Mouse (Mus musculus) right cerebral cortex, postnatal 36 days (tissue): ENCODE results near the gene Mpp4.

Experiments used
- DNase-seq, 2 experiments: peaks; one replicate each; pipeline ENCODE4 v3.0.0; 2022; ENCODE audit warnings: low spot score in 2 of 2, mixed read lengths in 1 of 2

Gene Mpp4

DNA sequence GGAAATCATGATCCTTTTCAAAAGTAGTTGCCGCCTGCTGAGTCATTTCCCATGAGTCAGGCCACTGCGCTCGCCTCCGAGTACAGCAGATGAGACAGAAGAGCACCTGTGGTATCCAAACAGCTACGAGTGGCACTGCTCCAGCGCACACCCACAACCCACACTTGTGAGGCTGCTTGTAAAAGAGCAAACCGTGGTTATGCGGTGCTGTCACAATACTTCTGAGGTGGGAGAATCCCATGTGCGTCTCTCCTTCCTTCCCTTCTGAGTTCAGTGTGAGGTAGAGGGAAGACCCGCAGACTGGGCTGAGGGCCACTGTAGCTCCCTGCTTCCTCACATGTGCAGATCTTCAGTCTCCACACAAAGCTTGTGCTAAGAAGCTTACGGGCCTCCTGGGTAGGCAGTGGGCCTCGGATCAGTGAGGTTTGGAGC lies at the start of gene Mpp4:
Gene Mpp4 (minus strand): TSS at position 360 of the 432 bp plus-strand sequence.
- DNase-seq, result peak; percentile 80 to 82

DNA sequence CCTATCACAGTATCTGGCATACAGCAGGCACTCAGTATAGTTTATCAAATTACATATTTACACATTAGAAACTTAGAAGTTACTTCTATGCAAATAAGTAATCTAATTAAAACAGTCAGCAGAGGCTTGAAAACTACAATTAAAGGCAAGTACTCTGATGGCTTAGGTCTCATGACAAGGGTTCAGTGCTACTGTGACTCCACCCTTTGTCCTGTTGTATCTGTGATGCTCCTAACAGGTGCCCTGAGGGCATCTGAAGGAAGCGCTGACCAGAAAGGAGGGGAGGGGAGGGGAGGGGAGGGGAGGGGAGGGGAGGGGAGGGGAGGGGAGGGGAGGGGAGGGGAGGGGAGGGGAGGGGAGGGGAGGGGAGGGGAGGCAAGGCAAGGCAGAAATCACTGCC lies 49.8 kb upstream of the Mpp4 start:
- DNase-seq, result no peak

DNA sequence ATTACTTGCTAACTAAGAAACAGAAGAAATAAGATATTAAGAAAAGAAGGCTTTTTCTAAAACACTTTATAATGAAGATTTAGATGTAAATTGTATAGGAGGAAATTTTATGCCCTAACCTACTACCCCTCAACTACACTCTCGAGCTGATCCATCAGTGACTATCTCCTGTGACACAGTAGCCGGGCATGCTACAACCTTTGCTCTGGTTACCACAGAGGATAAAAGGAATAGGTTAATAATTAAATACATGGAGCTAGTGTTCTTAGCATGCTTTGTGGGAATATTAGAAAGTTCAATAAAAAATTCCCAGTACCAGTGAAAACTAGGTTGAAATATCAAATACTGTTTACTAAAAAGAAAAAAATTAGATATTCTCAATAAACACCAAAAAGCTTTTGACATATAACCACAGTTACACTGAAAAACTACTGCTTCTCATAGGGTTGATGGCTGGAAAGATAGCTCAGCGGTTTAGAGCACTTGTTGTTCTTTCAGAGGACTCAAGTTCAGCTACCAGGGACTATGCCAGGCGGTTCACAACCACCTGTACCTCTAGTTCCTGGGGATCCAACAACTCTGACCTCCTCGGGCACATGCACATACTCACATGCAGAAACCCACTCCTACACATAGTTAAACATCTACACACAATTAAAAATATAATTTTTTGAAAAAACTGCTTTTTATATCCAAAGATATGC lies 49.0 kb upstream of the Mpp4 start:
- no peak for DNase-seq

DNA sequence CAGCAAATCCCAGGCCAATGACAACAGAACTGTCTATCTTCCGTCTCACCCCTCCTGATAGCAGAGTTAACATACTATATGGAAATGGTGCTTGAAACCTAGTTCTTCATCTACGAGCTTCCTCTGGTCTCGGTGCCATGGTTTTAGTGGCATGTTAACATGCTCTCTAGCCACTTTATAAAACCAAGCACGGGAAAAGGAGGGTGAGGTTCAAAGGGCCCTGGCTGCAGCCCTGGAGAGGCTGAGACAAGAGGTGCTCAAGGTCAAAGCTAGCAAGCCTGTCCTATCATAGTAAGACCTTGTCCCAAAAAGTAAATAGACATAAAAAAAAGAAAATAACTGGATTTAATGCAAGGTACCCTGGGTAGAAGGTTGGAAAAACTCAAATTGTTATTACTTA lies 48.5 kb upstream of the Mpp4 start:
- DNase-seq, result no peak

DNA sequence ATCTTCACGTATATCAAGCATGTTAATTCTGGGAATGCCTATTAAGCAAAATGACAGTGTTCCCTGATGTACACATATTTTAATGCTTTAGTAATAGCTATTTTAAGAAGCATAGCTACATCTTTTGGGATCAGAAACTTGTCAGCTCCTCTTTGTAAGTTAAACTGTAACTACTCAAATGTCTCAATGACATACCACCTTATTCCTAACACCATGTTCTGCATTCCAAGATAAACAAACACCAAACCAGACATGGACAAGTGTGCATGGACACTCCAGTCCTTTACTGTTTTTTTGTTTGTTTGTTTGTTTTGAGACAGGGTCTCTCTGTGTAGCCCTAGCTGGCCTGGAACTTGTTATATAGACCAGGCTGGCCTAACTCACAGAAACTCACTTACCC lies 45.1 kb upstream of the Mpp4 start:
- no peak for DNase-seq

DNA sequence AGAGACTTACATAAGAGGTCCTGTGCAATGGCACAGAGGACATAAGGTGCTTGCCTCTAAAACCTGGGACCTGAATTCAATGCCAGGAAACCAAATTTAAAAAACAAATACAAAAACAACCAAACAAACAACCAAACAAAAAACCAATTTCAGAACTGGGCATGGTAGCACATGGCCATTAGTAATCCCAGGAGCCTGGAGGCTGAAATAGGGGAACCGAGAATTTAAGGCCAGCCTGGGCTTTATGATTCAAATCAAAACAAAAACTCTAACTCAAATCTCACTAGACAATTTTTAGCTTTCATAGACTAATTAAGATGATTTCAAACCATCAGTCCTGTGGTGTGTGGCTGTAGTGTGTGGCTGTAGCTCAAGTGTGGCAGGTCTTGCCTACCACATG lies 41.3 kb upstream of the Mpp4 start:
- no peak for DNase-seq

DNA sequence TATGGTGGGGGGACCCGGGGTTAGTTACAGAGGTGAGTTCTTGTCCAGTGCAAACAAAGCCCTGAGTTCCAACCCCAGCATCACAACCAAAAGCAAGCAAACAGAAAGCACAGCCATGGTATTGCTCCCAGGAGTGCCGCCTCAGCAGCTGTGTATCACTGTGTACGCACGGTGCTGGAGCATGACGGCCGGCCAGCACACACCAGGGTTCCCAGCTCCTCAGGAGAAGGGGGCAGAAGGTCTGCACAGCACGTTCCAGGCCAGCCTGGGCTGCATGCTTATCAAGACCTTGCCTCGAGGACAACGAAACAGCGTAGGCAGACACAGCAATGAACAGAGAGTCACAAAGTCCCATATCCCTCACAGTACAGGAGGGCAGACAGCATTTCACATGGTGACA lies 39.2 kb upstream of the Mpp4 start:
- DNase-seq, result no peak

DNA sequence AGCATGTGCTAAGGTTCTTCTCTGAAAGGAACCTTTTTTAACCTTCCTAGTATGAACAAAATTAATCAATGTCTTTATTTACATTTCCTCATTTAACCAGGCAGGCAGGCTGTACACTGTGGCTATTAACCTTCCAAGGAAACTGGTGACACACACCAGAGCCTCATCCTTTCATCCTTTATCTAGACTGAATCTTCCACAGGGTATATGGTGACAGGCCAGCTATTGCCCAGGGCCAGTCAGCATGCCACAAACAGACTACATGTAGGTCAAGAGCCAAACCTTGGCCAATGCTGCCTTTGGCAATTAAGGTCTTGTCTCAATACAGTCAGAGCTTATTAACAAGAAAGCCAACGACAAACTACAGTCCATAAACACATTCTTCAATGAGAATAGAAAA lies 38.4 kb upstream of the Mpp4 start:
- DNase-seq, result no peak

DNA sequence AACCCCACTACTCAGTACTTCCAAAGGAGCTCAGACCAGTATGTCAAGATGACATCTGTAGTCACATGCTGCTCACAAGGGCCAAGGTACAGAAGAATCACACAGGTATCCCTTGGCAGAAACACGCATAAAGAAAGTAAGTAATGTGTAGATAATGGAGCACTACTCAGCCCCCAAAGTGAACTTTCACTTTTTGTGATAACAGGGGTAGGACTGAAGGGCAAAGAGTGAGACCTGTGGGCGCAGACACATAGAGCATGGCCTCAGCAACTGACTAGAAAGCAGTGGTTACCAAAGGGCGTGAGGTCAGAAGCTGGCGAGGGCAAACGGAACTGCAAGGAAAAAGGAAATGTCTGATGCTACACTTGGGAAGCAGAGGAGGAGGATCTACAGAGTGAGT lies 37.8 kb upstream of the Mpp4 start:
- no peak for DNase-seq

DNA sequence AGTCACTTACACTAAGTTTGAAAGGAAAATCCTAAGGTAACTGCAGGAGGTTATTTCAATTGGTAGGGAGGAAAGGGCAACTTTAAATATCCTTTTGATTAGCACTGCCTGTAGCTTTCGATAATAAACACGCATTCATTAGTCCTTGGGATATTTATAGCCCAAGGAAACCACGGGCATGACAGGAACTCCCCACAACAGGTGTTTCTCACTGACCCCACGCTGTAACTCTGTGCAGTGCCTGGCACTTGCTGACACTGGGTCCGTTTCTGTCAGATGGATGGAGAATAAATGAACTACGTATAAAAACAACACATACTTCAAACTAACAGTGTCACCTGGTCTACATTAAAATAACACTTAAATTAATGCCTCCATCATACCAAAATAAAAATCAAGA lies 31.8 kb upstream of the Mpp4 start:
- DNase-seq, result no peak

DNA sequence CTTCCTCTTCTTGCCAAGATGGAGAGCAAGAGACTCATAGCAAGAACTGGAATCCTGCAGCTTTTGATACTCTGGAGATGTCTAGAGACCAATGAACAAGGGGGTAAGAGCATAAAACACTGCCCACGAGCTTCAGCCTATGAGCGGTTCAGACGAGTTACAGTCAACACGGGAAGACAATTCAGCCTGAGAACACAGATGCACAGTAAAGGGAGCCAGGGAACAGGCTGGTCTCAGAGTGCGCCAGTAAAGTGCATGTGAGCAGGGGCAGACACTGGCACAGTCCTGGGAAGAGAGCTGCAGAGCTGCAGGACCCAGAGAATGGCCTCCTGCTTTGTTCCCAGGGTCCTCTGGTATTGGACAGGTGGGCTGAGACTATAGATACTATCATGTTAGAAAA lies 24.6 kb upstream of the Mpp4 start:
- no peak for DNase-seq

DNA sequence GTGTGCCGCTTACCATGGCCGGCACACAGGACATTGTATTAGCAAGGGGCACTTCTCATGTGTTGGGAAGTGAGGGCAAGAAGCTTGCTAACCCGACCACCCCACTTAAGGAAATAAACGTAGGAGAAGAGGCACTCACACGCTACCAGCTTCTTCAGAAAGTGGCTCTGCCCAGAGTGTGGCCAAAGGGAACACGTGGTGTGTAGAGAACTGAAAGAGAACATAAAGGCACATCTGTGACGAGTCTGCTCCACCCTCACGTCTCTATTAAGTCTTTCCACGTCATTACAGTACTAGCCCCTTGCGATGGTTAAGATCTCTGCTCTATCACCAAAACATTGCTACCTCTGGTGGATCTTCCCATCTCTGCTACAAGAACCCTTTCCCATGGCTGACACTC lies 23.1 kb upstream of the Mpp4 start:
- no peak for DNase-seq

DNA sequence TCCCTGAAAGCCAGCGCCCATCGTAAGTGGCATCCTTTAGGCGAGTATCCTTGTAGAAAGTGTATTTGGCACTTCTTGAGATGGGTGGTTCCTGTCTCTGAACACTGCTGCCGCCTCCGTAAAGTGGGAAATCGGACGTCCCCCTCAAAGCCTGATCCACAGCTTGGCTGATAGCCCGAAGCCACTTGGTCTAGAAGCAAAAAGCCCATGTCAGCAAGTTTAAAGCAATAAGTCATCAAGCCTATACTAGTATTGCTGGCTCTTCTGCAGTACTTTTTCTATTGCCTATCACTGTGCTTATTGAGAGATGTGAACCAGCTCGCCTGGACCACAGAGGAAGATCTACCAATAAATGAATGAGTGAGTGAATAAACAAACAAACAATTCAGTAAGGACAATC lies 22.2 kb upstream of the Mpp4 start:
- no peak for DNase-seq

DNA sequence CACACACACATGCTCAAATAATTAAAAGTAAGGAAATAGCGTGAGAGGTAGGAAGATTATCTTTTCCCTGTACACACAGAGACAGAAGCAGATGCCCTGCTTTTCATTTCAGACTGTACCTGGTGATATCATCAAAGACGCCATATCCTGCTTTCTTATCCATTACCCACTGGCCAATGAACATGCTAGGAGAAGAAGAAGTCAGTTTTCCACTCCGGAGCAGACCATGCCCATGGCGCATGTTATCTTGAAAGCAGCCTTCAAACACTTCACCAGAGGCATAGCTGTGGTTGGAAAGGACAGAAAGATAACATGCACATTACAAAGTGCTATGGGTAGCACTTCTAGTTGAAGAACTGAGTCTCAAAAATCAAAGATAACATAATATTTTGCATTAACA lies 19.9 kb upstream of the Mpp4 start:
- no peak for DNase-seq

DNA sequence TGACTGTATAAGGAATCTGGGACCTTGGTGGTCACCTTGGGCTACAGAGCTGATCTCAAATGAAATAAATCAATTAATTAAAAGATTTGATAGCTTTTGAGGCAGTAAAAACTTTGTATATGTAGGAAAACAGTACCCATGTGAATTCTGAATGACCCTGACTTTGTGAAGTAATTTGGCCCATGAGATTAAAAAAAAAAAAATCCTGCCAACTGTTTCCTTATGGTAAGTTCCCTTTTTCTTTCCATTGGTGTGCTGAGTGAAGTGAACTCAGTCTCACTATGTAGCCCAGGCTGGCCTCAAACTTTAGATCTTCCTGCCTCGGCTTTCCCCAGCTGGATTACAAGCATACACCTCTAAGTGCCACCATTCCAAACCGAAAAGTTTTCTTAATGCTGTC lies 19.2 kb upstream of the Mpp4 start:
- no peak for DNase-seq

DNA sequence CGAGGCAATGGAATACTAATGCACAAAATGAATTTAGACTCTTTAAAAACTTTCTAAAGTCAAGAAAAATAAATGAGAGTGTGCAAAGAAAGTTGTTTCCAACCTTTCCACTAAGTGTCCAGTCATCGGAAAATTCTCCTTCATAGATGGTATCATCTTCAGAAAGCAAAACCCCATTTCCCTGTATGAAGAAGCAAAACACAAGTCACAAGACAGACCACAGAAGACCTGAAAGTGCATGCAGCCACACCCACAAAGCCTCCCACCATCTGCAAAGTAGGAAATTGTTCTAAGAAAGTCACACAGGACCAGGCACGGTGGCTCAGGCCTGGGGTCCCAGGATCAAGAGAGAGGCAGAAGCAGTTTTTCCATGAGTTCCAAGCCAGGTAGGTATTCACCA lies 16.8 kb upstream of the Mpp4 start:
- no peak for DNase-seq

DNA sequence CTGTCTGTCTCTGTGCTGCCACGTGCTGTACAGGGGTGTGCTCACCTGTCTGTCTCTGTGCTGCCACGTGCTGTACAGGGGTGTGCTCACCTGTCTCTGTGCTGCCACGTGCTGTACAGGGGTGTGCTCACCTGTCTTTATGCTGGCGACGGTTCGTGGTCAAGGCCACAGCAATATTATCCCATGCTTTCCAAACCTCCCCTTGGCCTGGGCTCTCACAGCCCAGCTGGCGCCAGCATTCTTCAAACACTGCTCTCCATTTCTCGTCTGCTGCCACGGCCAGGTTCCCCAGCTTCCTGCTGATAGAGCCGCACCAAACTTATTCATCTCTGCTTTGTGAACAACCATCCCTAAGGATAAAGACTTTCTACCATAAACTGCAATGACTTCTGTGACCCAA lies 15.2 kb upstream of the Mpp4 start:
- no peak for DNase-seq

DNA sequence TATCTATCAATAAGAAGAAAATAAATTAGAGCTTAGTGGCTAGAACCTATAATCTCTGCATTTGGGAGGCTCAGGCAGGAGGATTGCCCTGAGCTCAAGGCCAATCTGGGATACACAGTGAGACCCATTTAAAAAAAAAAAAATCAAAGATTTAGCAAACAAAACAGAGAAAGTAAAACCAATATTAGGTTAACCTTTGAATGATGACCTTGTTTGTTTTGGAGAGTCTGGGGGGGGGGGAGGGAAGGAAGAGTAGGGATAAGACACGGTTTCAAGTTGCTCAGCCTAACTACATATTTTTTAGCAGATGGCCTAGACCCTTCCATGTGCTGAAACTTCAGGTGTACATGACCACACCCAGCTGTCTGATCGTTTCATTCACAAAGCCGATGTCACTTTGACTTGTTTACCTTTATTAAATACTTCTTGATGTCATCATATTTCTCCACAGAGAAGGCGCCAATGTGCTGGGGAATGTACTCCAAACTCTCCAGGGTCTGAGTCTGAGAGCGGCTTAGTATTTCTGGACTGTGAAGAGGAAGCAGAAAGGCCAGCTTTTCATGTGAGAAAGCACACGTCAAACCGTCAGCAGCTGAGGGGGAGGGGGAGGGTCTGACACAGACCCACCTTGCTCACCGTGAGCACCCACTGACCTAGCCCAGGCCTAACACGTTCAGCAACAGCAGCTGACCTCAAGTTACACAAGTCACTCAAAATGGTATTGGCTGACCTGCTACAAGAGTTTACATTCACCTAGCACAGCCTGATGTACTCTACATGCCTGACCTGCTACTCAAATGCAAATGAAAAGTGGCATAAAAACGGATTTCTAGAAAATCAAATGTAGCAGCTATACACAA lies 11.6 kb upstream of the Mpp4 start:
- DNase-seq, result no peak

DNA sequence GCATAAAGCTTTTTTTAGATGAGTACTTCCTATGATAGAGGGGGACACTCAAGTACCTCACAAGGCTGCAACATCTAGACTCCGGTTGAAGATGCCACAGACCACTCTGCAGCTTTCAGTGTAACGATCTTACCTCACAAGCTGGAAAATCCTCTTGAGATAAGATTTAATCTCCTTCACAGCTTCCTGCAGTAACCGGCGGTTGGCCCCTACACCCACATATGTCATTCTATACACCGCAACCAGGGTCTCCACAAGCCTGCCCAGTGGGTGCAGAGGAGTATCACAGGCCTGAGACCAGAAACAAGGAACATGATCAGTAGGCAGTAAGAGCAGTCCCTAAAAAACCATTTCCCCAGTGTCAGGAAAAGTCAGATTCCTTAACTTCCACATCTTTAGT lies 9.8 kb upstream of the Mpp4 start:
- DNase-seq, result no peak

DNA sequence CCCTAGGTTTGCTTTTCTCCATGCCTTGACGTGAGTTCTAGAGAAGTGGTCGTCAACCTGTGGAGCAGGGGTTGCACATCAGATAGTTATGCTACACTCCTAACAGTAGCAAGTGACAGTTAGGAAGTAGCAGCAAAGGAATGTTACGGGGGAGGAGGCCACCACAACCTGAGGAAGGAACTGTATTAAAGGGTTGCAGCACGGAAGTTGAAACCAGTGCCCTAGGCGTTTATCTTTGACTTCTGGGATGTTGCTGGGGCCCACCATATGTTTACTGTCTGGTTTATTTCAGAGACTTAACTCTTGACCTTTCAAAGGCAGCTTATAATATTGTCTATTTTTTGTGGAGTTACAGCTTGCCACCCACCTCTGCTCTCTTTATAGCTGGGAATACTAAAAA lies 8.7 kb upstream of the Mpp4 start:
- no peak for DNase-seq

DNA sequence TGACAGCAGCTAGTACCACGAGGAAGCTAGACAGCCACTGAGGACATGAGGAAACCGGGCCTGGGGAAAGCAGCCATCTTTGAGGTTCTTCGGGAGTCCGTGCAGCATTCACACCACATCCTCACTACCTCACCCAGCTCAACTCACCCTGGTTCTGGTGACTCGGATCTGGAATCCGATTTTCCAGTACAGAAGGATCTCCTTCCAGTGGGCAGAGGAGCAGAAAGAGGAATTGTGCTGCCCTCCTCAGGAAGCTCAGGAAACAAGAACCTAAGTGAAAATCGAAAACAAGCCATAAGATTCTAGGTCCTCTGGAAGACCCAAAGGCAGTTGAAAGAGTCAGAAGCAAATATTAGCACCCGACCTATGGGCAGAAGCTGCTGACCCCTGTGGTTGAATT lies 7.1 kb upstream of the Mpp4 start:
- DNase-seq, result no peak

DNA sequence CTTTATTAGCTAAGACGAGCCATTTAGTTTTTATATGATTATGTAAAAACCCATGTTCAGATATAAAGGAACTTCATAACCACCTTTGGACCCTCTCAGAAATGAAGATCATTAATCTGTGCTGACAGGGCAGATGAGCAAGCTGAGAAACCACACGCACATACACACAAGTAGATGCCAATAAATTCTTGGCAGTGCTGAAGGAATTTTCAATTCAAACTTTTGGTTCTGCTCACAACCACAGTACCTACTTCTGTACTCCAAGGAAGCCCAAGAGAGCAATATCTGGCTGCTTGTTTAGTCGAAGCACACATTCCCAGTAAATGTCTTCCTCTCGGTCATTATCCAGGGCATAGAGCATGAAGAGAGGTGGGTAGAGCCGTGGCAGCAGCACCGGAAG lies 6.4 kb upstream of the Mpp4 start:
- no peak for DNase-seq

DNA sequence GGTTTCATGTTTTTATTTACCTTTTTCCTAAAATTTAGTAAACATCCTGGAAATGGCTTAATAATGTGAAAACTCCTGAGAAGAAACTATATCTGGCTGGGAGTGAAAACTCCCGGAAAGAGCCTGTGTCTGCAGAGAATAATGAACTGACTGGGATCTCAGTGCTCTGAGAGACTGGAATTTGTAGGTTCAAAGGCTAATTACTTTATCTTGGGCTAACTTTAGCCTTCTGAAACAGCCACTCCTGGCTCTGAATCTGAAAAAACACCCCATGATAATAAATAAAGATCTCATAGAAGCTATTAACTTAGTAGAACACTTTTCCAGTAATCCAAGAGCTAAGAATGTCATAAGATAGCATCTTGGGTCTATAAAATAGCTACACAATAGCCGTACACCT lies 5.4 kb upstream of the Mpp4 start:
- DNase-seq, result no peak
